Mouse (Mus musculus) liver, postnatal 0 days (tissue): ENCODE data around the gene Irf7.

Source experiments
- CTCF ChIP-seq: sonication (generic); IDR thresholded peaks from 2 replicates; pipeline ENCODE4 v1.5.1; 2016; ENCODE audit warnings: antibody characterized with exemption, low read depth
- EP300 ChIP-seq: IDR thresholded peaks from 2 replicates; pipeline ENCODE4 v1.6.1; 2016; ENCODE audit warnings: antibody characterized with exemption, low read depth, mild to moderate bottlenecking

DNA sequence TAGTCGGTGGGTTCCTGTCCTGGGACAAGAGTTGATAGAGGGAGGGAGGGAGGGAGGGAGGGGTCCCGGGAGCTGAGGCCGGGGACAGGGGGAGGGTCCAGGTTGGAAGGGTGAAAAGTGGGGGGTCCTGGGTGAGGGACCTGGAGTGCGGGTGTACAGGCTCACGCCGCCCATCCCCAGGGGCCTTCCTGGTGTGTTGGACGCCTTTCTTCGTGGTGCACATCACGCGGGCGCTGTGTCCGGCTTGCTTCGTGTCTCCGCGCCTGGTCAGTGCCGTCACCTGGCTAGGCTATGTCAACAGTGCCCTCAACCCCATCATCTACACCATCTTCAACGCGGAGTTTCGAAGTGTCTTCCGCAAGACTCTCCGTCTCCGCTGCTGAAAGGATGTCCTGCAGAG lies 28.2 kb upstream of the Irf7 start:
- TF ChIP-seq CTCF (no peak), EP300 (no peak)
